Mouse (Mus musculus): Measurements from ENCODE around the gene Cracr2b.

The Cracr2b gene

GRCm38 (mm10) chr7:141469901-141470636 is 9.2 kb downstream of the Cracr2b start:
- no peak for DNase-seq (ENCODE audit: low spot score in 2 of 2)

DNA sequence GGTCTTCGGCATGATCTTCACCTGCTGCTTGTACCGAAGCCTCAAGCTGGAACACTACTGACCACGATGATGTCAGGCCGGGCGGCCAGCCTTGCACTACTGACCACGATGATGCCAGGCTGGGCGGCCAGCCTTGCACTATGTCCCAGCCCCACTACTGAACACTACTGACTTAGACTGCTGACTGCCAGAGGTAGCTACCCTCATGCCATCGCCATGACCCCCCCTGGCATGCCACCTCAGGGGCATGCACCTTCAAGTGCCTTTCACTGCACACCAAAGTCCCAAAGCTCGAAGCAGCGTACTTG is 9.7 kb downstream of the Cracr2b start:
- DNase-seq (ENCODE audit: low spot score in 2 of 2) = no peak

DNA sequence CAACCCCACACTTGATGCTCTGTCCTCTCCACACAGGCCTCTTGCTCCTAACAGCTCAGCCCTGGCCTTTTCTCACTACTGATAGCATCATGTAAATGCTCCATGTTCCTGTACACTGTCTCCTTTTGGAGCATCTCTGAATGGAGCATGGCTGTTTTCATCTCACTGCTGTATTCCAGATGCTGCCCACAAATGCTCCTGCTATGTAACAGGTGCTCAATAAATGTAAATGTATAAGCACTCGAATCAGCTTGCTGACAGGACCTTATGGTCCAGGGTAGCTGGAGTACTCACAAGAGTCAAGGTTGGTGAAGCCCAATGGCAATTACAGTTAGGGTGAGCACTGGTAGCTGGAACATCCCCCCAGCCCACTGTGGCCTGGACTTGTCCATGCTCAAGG is 10.3 kb downstream of the Cracr2b start:
- no peak for DNase-seq (ENCODE audit: low spot score in 2 of 2)

GRCm38 (mm10) chr7:141472226-141472625 is 11.3 kb downstream of the Cracr2b start:
- no peak for DNase-seq (ENCODE audit: low spot score in 2 of 2)

DNA sequence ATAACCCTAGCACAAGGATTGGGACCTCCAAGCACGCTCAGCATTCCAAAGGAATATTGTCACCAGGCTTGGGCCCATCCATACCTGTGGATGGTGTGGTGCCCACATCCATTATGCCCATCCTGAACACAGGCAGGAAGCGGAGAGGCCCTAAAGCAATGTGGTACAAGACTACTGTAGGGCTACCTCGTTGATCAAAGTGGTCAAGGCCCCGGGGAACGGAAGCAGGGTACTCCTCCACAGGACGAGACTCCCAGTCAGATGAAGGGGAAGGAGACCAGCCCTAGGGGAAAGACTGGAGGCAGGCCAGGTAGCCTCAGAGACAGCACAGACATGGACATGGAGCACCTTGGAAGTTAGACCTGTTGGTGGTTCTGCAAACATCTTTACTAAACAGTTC is 11.9 kb downstream of the Cracr2b start:
- no peak for DNase-seq (ENCODE audit: low spot score in 2 of 2)

DNA sequence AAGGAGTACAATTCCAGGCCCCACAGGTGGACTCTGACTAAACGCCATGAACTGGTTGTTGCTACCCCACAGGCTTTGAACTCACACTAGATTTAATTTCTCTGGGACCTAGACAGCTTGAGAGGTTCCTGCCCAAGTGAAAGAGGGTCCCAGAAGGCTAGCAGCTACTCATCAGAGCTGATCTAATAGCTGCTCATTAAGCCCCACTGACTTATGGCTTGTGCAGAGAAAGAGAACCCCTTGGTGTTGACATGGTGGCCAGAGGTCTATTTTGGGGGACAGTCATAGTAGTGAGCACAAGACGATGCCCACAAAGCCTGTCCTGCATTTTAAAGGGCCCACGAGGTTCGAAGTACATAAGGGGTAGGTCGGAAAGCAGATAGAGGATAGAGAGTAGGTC is 13.3 kb downstream of the Cracr2b start:
- DNase-seq (ENCODE audit: low spot score in 2 of 2) = no peak

- DNase-seq (ENCODE audit: low spot score in 2 of 2) = peak; percentile 79 to 86
Measured at GRCm38 (mm10) chr7:141475011-141475804, 14.3 kb downstream of the Cracr2b start, which contains the start of the genes Polr2l and Tspan4. Gene Polr2l, minus strand, starts transcription at chr7:141475132. Gene Tspan4, plus strand, starts transcription at chr7:141475240.

GRCm38 (mm10) chr7:141475805-141476158 is 14.9 kb downstream of the Cracr2b start:
- DNase-seq (ENCODE audit: low spot score in 2 of 2) = no peak

GRCm38 (mm10) chr7:141476226-141476980 is 15.5 kb downstream of the Cracr2b start:
- no peak for DNase-seq (ENCODE audit: low spot score in 2 of 2)

DNA sequence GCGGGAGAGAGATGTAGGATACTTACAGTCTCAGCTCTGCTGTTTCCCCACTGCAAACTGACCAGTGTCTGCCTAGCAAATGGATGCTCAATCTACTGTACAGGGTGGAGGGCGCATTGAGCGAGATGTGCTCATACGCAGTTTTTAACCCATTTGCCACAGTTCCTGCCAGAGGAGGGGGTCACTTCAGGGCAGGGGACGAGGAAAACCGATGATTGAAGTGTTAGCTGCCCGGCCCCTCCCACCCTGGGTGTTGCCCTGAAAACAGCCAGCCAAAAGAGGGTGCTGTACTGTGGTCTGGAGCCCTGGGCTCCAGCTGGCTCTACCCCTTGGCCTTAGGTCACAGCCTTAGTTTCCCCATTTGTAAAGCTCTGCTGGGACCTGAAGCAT is 16.1 kb downstream of the Cracr2b start:
- DNase-seq (ENCODE audit: low spot score in 2 of 2) = no peak

DNA sequence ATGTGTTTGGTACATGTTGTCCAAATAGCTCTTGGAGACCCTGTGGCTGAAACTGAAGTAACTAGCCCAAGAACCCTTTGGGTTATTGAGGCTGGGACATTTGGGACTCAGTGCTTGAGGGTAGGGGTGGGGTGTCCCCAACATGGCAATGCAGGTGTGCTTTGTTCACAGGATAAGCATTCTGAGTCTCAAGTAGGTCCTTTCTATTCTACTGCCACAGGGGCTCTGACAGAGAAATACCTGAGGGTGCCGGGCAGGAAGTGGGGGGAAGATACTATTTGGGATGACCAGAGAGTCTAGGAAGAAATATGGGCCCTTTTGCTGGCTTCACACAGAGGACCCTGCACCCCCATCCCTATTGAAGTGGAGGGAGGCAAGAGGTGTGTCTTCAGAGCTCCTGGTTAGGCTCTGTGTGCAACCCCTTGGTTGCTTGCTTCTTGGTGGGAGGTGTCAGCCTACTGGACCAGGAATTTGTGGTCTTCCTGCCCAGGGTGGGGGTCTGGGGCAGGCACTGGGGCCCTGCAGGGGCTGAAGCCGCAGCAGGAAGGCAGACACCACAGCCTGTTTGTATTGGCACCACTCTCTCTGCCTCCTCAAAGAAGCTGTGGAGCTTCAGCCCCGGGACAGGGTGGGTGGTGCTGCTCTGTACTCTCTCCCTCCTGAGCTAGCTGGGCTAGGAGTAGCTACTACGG is 16.8 kb downstream of the Cracr2b start:
- no peak for DNase-seq (ENCODE audit: low spot score in 2 of 2)

DNA sequence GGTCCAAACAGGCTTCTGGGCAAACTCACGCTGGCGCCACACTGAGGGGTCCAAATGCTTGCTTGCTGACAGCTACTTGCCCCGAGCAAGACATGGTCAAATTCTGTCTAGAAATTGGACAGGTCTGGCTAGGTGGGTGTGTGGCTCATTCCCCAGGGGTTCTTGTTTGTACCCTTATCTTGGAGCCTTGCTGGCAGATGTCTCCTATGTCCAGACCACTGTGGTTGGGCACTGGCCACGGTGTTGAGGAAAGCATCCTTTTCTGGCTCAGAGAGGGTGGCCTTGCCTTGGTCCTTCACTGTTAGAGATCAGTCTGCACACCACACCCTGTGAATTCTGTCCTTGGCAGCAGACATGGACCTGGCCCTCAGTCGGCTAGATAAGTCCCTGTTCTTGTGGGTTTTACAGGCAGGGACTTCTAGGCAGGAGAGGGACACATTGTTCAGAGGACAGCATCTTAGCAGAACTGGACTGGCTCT is 17.4 kb downstream of the Cracr2b start:
- no peak for DNase-seq (ENCODE audit: low spot score in 2 of 2)

GRCm38 (mm10) chr7:141480842-141481497 is 20.1 kb downstream of the Cracr2b start:
- peak; percentile 50 to 77 for DNase-seq (ENCODE audit: low spot score in 2 of 2)

DNA sequence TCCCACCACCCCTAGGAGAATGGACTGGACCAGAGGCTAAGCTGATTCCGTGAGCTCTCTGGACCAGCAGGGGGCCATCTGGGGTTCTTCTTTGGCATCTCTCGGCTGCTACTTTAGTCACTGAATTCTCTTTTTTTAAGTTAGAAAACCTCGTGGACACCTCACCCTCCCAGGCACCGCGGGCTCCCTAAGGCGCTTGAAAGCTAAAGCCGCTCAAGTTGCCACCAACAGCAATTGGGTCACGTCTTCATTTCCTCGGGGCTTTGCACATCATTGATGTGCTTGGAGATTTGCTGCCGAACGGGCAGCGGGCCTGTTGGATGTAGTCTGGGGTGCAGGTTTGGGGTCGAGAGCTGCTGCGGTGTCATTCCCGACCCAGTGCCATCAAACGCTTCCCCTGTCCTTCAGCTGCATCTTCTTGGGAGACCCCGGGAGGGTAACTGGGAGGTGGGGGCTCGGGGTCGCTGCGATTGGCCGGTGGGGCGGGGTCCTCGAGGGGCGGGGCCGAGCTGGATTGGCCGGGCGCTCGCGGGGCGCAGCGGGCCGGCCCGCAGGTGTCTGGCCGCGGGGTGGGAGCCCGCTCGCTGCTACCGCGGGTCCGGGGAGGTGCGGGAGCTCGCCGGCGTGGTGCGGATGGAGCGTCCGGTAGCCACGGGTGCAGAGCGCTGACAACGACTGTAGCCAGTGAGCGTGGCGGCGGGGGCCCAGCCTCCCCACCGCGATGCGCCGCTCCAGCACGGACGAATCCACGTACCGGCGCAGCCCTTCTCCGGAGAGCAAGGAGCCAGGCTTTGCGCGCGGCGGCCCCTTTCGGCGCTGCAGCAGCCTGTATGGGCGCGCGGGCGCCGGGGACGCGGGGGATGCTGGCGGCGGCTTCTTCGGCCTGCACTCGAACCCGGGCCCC is 20.9 kb downstream of the Cracr2b start:
- no peak for DNase-seq (ENCODE audit: low spot score in 2 of 2)

- no peak for DNase-seq (ENCODE audit: low spot score in 2 of 2)
Measured at GRCm38 (mm10) chr7:141482531-141483024, 21.7 kb downstream of the Cracr2b start.

DNA sequence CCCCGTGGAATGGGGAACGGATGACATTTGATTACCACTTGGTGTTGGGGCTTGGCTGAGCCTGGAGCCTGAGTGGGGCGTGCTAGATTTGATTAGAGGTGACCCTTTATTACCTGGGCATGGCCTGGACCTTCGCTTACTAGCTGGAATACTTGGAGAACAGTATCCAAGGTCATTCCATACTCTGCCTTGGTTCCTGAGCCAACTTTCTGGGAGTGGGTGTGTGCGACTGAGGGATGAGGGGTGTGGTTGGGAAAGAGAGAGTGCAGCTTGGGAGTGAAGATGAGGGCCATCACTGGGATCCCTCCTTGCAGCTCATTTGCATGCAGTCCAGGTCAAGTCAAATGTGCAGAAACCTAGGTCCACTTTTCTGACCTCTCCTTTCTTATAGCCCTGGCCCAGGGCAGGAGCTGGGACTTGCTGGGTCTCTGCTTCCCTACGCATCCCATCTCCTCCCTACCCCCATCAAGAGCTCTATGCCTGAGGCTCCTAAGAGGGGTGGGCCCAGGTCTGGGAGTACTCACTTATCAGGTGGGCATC is 22.3 kb downstream of the Cracr2b start:
- DNase-seq (ENCODE audit: low spot score in 2 of 2) = no peak

DNA sequence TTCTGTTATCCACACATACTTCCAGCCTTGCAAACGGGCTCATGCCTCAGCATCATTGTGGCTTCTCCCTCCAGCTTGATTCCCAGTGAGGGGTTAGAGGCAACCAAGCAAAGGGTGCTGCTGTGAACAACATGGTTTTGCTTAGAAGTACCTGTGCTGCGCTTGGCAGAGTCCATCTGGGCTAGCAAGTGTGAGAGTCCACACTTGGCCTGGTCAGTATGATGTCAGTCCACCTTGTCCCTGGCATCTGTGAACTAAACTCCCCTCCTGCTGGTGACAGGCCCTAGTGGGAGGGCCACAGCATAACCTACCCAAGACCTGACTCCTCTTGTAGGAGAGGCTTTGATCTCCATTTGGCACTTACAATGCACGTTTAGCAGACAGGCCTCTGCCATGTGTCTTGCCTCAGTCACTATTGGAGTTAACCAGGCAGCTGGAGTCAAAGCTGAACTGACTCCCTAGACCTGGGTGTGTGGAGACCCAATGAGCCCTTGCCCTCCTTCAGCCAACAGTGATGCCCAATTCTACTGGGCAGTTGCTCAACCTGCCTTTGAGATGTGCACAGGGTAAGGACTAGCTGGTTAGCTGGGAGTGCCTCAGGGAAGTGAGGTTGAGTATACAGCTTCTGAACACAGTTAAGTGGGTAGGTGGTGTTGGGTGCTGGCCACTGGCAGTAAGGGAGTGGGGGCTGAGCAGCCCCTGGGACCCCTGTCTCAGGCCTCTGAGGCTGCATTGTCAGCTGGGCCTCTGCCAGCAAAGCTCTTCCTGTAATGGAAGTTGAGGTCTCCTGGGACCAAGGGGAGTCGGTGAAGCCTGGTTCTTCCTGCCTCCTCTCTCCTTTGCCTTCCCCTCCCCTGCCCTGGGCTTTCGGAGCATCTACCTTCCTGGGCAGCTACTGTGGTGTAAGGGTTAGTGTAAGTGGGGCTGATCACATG is 23.6 kb downstream of the Cracr2b start:
- DNase-seq (ENCODE audit: low spot score in 2 of 2) = no peak

- DNase-seq (ENCODE audit: low spot score in 2 of 2) = no peak
Measured at GRCm38 (mm10) chr7:141485186-141485585, 24.3 kb downstream of the Cracr2b start.

- no peak for DNase-seq (ENCODE audit: low spot score in 2 of 2)
Measured at GRCm38 (mm10) chr7:141485606-141486005, 24.7 kb downstream of the Cracr2b start.
